Mouse (Mus musculus) mouse embryonic stem cell (cell line): ENCODE measurements around the gene Rho.

Experiments
- in situ Hi-C, 2 experiments: fragments of 300-500 bp; cut with MboI; formaldehyde crosslinking; loops; 1 replicate in 1 of 2; 3 replicates in 1 of 2; pipeline ENCODE4 v1.14.3; 2019 to 2020; ENCODE audit warnings: low sequenced_read_pairs in 2 of 2, low pct_unique_long_range_greater_than_20kb in 1 of 2, mixed read lengths in 1 of 2; ENCODE audit not compliant: unreplicated experiment in 1 of 2

The Rho gene

DNA sequence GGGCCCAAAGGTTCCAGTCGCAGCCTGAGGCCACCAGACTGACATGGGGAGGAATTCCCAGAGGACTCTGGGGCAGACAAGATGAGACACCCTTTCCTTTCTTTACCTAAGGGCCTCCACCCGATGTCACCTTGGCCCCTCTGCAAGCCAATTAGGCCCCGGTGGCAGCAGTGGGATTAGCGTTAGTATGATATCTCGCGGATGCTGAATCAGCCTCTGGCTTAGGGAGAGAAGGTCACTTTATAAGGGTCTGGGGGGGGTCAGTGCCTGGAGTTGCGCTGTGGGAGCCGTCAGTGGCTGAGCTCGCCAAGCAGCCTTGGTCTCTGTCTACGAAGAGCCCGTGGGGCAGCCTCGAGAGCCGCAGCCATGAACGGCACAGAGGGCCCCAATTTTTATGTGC is at the start of gene Rho:
TSS of gene Rho (plus strand) at position 110 of the 400 bp plus-strand sequence.
- in situ Hi-C loops, result no loop called here

- in situ Hi-C loops, result loop anchor here in 1 of 2 experiments (10.0 kb wide), 1 partner anchor 121 kb away; no protein-coding TSS in a partner anchor
These were observed 47.5 kb upstream of the Rho start for GRCm38 (mm10) chr6:115884018-115884417.

DNA sequence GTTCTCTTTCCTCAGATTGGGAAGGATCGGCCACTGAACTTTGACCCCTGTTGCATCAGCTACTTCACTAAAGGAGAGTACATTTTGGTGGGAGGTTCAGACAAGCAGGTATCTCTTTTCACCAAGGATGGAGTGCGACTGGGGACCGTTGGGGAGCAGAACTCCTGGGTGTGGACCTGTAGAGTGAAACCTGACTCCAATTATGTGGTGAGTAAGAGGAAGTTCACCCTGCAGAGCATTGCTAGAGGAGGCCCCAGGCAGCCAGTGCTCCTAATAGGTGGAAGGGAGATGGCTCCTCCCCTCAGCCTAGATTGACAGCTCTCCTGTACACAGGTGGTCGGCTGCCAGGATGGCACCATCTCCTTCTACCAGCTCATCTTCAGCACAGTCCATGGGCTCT is 44.7 kb upstream of the Rho start:
- in situ Hi-C loops, result loop anchor here (5.0 to 10.0 kb wide), 2 partner anchors 118 to 120 kb away; no protein-coding TSS in a partner anchor

DNA sequence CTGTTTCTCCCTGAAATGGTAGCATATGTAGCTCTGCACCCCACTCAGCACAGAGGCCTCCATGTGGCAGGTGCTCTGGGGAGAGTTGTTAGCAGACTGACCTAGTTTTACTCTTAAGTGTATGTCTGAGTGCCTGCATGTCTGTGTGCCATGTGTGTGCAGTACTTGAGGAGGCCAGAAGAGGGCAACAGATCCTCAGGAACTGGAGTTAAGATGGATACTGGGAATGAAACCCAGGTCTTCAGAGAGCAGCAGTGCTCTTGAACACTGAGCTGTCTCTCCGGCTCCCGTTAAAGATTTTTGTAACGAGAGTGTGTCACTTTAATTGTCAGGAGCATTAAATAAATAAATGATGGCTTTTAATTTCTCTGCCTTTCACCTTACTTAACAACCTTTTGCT is 43.3 kb upstream of the Rho start:
- in situ Hi-C loops, result loop anchor here (5.0 to 10.0 kb wide), 2 partner anchors 117 to 119 kb away; no protein-coding TSS in a partner anchor

- in situ Hi-C loops, result loop anchor here in 1 of 2 experiments (10.0 kb wide), 1 partner anchor 244 kb away; no protein-coding TSS in a partner anchor
These were observed 40.9 kb upstream of the Rho start for GRCm38 (mm10) chr6:115890601-115891000.

- in situ Hi-C loops, result loop anchor here in 1 of 2 experiments (10.0 kb wide), 1 partner anchor 244 kb away; no protein-coding TSS in a partner anchor
These were observed 40.5 kb upstream of the Rho start for GRCm38 (mm10) chr6:115891061-115891460.

DNA sequence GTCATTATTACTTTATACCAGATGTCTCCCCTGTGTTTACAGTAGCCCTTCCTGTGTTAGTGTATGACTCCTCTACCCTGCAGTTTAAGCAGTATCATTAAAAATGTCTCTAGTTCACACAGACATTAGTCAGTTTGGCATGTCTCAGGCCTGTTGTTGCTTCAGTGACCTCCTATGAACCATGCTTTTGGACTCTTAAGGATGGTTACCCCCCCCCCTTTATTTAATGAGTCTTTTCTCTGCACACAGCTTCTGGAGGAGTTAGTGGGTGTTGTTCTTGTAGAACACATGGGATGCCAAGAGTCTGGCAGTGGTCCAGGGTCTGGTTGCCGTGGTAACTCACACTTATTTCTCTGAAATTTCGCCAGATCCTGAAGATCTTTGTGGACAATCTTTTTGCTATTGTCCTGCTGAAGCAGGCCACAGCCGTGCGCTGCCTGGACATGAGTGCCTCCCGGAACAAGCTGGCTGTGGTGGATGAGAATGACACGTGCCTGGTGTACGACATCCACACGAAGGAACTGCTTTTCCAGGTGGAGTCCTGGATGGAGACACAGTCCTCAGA is 40.0 kb upstream of the Rho start:
- in situ Hi-C loops, result loop anchor here in 1 of 2 experiments (10.0 kb wide), 1 partner anchor 243 kb away; no protein-coding TSS in a partner anchor

DNA sequence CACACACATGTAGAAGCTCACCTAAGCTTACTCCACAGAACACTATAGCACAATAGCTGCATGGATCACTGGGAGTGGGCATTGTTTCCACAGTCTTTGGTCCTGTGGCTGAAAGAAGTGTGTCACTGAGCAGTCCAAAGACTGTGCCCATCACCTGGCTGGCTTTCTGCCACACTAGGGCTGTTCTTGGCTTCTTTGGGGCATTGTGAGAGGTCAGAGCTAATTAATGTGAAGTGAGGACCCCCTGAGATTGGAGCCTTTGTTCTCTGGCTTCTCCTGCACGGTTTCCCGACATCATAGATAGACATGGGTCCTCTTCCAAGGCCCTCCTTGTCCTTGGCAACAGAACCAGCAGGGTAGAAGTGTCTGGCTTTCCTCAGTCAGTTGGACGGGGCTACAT is 39.2 kb upstream of the Rho start:
- in situ Hi-C loops, result loop anchor here in 1 of 2 experiments (10.0 kb wide), 1 partner anchor 242 kb away; no protein-coding TSS in a partner anchor

- in situ Hi-C loops, result loop anchor here in 1 of 2 experiments (10.0 kb wide), 1 partner anchor 238 kb away; no protein-coding TSS in a partner anchor
These were observed 35.2 kb upstream of the Rho start for GRCm38 (mm10) chr6:115896346-115896745.

DNA sequence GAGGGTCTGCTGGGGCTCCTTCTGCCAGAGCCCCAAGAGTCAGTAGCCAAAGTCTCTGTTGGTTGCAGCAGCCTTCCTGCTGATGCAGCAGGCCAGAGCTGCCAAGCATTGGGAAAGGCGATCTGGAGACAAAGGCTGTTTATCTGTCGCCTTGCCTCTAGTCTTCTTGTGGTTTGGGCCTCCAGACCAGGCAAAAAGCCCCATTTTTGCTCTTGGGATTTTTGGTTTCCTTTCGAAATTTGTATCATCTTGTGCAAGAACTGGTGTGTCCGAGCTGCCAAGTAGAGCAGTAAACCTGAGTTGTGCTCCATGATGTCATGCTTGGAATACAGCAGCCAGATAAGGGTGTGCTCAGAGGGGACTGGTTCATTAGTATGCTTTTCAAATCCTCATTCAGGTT is 34.4 kb upstream of the Rho start:
- in situ Hi-C loops, result loop anchor here in 1 of 2 experiments (10.0 kb wide), 1 partner anchor 238 kb away; no protein-coding TSS in a partner anchor

DNA sequence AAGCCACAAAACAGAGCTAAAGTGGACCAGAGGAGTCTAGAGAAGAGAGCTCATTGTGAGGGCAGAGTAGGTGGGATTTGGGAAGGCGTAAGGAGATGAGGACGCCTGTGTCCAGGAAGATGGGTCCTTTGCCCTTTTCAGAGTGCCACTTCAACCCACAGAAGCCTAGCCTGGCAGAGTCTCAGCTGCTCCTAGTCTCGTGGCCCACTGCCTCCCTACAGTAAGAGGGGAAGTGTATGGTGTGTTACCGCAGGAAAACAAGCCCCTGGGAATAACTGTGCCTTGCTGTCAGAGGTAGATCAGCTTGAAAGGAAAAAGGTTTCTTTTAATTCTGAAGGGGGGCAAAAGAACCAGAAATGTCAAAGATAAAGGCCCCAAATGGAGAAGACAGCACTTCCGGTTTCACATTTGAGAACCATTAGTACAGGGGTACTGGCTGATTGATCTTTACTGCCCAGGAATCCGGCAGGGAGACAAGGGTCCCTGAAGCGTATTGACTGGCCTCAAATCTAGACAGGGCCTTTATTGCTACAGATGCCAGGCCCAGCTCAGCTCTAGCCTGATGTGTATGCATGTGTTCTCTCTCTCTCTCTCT is 33.5 kb upstream of the Rho start:
- in situ Hi-C loops, result loop anchor here in 1 of 2 experiments (10.0 kb wide), 1 partner anchor 237 kb away; no protein-coding TSS in a partner anchor

DNA sequence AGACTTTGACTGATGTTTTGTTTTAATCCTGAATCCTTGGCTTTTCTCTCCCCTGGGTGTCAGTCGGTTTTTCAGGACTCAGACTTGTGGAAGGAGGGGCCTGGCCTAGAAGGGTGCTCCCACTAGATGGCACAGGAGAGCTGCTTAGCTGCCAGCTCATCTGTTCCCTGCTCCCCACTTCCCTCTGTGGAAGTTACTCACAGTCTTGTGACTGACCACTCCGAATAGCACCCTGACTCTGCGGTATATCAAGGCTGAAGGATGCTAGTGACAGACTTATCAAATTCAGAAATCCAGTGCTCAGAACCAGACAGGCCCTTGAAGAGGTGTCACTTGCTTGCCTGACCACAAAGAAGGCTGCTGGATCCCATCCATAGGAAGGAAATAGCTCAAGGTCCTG is 30.5 kb upstream of the Rho start:
- in situ Hi-C loops, result loop anchor here in 1 of 2 experiments (25.0 kb wide), 1 partner anchor 236 kb away; no protein-coding TSS in a partner anchor

- in situ Hi-C loops, result loop anchor here in 1 of 2 experiments (25.0 kb wide), 1 partner anchor 236 kb away; no protein-coding TSS in a partner anchor
These were observed 30.0 kb upstream of the Rho start for GRCm38 (mm10) chr6:115901489-115901931.

- in situ Hi-C loops, result loop anchor here in 1 of 2 experiments (25.0 kb wide), 1 partner anchor 235 kb away; no protein-coding TSS in a partner anchor
These were observed 29.0 kb upstream of the Rho start for GRCm38 (mm10) chr6:115902545-115902944.

GRCm38 (mm10) chr6:115905568-115905967 is 26.0 kb upstream of the Rho start:
- in situ Hi-C loops, result loop anchor here in 1 of 2 experiments (25.0 kb wide), 1 partner anchor 232 kb away; no protein-coding TSS in a partner anchor

- in situ Hi-C loops, result loop anchor here in 1 of 2 experiments (25.0 kb wide), 1 partner anchor 231 kb away; no protein-coding TSS in a partner anchor
These were observed 25.1 kb upstream of the Rho start for GRCm38 (mm10) chr6:115906455-115906854.

- in situ Hi-C loops, result loop anchor here in 1 of 2 experiments (25.0 kb wide), 1 partner anchor 230 kb away; no protein-coding TSS in a partner anchor
These were observed 24.7 kb upstream of the Rho start for GRCm38 (mm10) chr6:115906871-115907270.

DNA sequence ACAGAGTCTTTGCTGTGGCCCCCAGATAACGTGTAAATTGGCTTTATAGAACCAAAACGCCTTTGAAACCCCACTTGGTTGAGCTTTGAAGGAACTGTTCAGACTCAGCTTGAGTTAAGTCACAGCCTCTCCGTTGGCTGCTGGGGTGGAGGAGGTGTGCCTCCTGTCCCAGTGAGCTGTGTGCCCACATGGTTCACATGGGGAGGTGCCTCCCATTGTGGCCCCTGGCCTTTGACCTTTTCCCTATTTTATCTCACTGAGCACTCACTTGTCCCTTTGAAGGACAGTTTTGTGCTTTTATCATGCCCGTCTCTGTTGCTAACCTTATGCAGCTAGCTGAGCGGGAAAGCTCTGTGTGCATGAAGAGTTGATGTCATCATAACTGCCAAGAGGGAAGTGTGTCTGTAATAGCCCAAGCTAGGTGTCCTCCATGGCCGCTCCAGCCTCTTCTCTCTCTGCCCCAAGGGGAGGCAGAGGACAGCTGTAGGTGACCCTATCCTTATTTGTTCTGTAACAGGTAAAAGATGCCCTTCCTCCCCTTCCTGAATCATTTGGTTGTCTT is 23.0 kb upstream of the Rho start:
- in situ Hi-C loops, result loop anchor here in 1 of 2 experiments (25.0 kb wide), 1 partner anchor 229 kb away; no protein-coding TSS in a partner anchor
